In the genomic region with DNA sequence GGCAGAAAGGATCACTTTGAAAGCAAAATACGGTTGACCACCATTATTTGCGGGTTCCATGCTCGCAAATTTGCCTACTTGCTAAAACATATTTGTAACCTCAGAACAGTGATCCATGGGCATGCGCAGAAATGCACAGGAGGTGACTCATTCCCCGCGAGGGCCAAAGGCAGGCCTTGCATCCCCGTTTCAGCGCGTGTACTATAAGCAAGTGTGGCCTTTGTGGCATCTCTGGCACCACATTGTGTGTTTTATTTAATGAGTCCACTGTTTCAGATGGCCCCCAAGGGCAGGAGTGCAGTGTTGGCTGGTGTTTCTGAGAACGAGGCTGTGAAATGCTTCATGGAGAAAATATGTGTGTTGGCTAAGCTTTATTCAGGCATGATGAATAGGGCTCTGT, we compare ENCODE assay signal across 15 mouse cellular contexts.
A peak's percentile ranks its signal among the peaks of the same experiment; 100 is the strongest.
DNase-seq lines count a peak whose midpoint lies in the region; ATAC-seq and TF ChIP-seq lines count a peak whose summit lies in the region.
"Had no signal": no experiment of that assay in that cellular context is flagged by ENCODE, and none has a peak within 500 bp of the region (broad histone marks: within the 10 kb centered on the region; RNA-seq: fewer than 3 reads in every experiment).

No protein-coding gene starts in this region.

- H3K27ac ChIP-seq in limb, embryonic 14.5 days (replicated peaks; ENCODE audit: low read depth, low read length) = no peak overlapping the region
- no peak overlapping the region for H3K27ac ChIP-seq in liver, postnatal 0 days (ENCODE audit: low read depth)
- H3K27ac ChIP-seq: heart, embryonic 10.5 days; hindbrain, embryonic 10.5 days; intestine, embryonic 15.5 days had no signal

- H3K27me3 ChIP-seq in limb, embryonic 14.5 days (ENCODE audit: control insufficient read depth, insufficient read depth, low read length) = no peaks in the 10 kb centered on the region
- H3K27me3 ChIP-seq in liver, postnatal 0 days (ENCODE audit: insufficient read depth, low read length) = no peaks in the 10 kb centered on the region
- H3K27me3 ChIP-seq: intestine, embryonic 15.5 days had no signal

- H3K4me2 ChIP-seq in limb, embryonic 14.5 days (replicated peaks; ENCODE audit: low read depth, low read length, severe bottlenecking) = no peak overlapping the region
- H3K4me2 ChIP-seq in liver, postnatal 0 days (ENCODE audit: low read depth, low read length) = no peak overlapping the region
- H3K4me2 ChIP-seq: intestine, embryonic 15.5 days had no signal

- no peaks in the 10 kb centered on the region for H3K36me3 ChIP-seq in limb, embryonic 14.5 days (ENCODE audit: control insufficient read depth, insufficient read depth, low read length)
- no peaks in the 10 kb centered on the region for H3K36me3 ChIP-seq in liver, postnatal 0 days (replicated peaks; ENCODE audit: insufficient read depth, low read length)
- H3K36me3 ChIP-seq: G1E; heart, embryonic 10.5 days; hindbrain, embryonic 10.5 days; intestine, embryonic 15.5 days had no signal

- H3K4me1 ChIP-seq in limb, embryonic 14.5 days (ENCODE audit: control insufficient read depth, insufficient read depth, low read length) = peaks cover 12% of the 10 kb centered on the region; the same call in 1 of the 2 replicates
- no peaks in the 10 kb centered on the region for H3K4me1 ChIP-seq in liver, postnatal 0 days (ENCODE audit: insufficient read depth)
- H3K4me1 ChIP-seq: heart, embryonic 10.5 days; hindbrain, embryonic 10.5 days; intestine, embryonic 15.5 days had no signal

- no peak for TF ChIP-seq EP300 in liver, postnatal 0 days (IDR thresholded peaks at IDR 0.05; ENCODE audit: low read depth)

- no peaks in the 10 kb centered on the region for H3K9me3 ChIP-seq in limb, embryonic 14.5 days (ENCODE audit: control insufficient read depth, low read length)
- no peaks in the 10 kb centered on the region for H3K9me3 ChIP-seq in liver, postnatal 0 days (ENCODE audit: low read length)
- H3K9me3 ChIP-seq: G1E; heart, embryonic 10.5 days; hindbrain, embryonic 10.5 days; intestine, embryonic 15.5 days had no signal

- TF ChIP-seq POLR2A in limb, embryonic 14.5 days (IDR thresholded peaks at IDR 0.05; ENCODE audit: borderline replicate concordance, extremely low read depth, insufficient read depth, insufficient read length) = no peak

- no peak overlapping the region for H3K9ac ChIP-seq in limb, embryonic 14.5 days (ENCODE audit: low read depth, low read length, severe bottlenecking)
- no peak overlapping the region for H3K9ac ChIP-seq in liver, postnatal 0 days (replicated peaks)
- H3K9ac ChIP-seq: intestine, embryonic 15.5 days had no signal

- ATAC-seq in limb, embryonic 14.5 days (ENCODE audit: low FRiP score, low read depth) = no peak; the same call in 1 of the 2 replicates
- ATAC-seq in liver, postnatal 0 days = no peak
- ATAC-seq: activated CD4-positive, CD25-positive, alpha-beta regulatory T cell, adult 4 months; forebrain, embryonic 16.5 days; intestine, embryonic 15.5 days had no signal

- 42% methylated on average over 10 of the region's 10 CpGs for WGBS in limb, embryonic 14.5 days
- 78% methylated on average over 10 of the region's 10 CpGs for WGBS in liver, postnatal 0 days (ENCODE audit: insufficient replicate concordance)

- no peak for TF ChIP-seq CTCF in liver, postnatal 0 days (IDR thresholded peaks at IDR 0.05; ENCODE audit: low read depth)

- peak; percentile 14 for DNase-seq in embryo, embryonic 11 days
- no peak for DNase-seq in embryo, embryonic 9.5 days (ENCODE audit: extremely low spot score)
- DNase-seq in 3T3-L1 (ENCODE audit: low read depth, low spot score) = peak; percentile 87
- peak; percentile 74 for DNase-seq in adrenal gland, postnatal 25 days
- DNase-seq in limb, embryonic 14.5 days (ENCODE audit: low spot score) = peak; percentile 47
- no peak for DNase-seq in liver, postnatal 0 days
- DNase-seq in cerebellum, postnatal 4 days (ENCODE audit: low spot score in 2 of 2) = no peak
- no peak for DNase-seq in kidney, adult 9 months
- DNase-seq: spleen, adult 18-20 months had no signal

- no peak overlapping the region for H3K4me3 ChIP-seq in limb, embryonic 14.5 days (replicated peaks; ENCODE audit: low read length)
- H3K4me3 ChIP-seq in liver, postnatal 0 days (ENCODE audit: low read depth, low read length) = no peak overlapping the region
- H3K4me3 ChIP-seq: heart, embryonic 10.5 days; hindbrain, embryonic 10.5 days; intestine, embryonic 15.5 days had no signal

Comparison
In these comparisons a context has a peak if more than half of its experiments do, and no peak if none do; other contexts are left out.
1. DNase-seq: peak in embryo, embryonic 11 days (single experiment), 3T3-L1 (single experiment), adrenal gland, postnatal 25 days (single experiment) and limb, embryonic 14.5 days (single experiment); none in embryo, embryonic 9.5 days (single experiment), liver, postnatal 0 days (single experiment), cerebellum, postnatal 4 days (0 of 2) and kidney, adult 9 months (single experiment).